Mouse (Mus musculus) hindbrain, embryonic 11.5 days (tissue): ENCODE measurements at regions not wholly inside any gene's neighbourhood (a gene's known extent, or its start where the extent isn't known, plus 50 kb on each side); places are given as distances from the start of the nearest gene placed in this dataset.

ENCODE experiments used
- ATAC-seq: fragments of 200-750 bp; cut with Nextera tagmentation; 2 replicates; pipeline ENCODE4 v1.8.0; 2017; ENCODE audit warnings: mild to moderate bottlenecking, moderate TSS enrichment, moderate library complexity; ENCODE audit not compliant: low FRiP score
- DNase-seq: peaks from one replicate; pipeline ENCODE4 v3.0.0-alpha.2; 2015; ENCODE audit warnings: low spot score
- H3K27ac ChIP-seq: fragments of 300-500 bp; sonication (generic); 2 replicates; pipeline ENCODE4 v1.5.1; 2014; ENCODE audit warnings: mild to moderate bottlenecking, low read depth, low read length
- H3K27me3 ChIP-seq: fragments of 300-500 bp; sonication (generic); 2 replicates; pipeline ENCODE4 v1.6.1; 2014; ENCODE audit warnings: mild to moderate bottlenecking, low read length, moderate library complexity, mixed read lengths; ENCODE audit not compliant: control insufficient read depth, insufficient read depth
- H3K36me3 ChIP-seq: fragments of 300-500 bp; sonication (generic); 2 replicates; pipeline ENCODE4 v1.6.1; 2014; ENCODE audit warnings: mild to moderate bottlenecking, low read length, moderate library complexity, mixed read lengths; ENCODE audit not compliant: control insufficient read depth, insufficient read depth
- H3K4me1 ChIP-seq: fragments of 300-500 bp; sonication (generic); replicated peaks from 2 replicates; pipeline ENCODE4 v1.6.1; 2014; ENCODE audit warnings: low read length, mixed read lengths; ENCODE audit not compliant: control insufficient read depth, insufficient read depth
- H3K4me2 ChIP-seq: fragments of 300-500 bp; sonication (generic); replicated peaks from 2 replicates; pipeline ENCODE4 v1.6.1; 2014; ENCODE audit warnings: mild to moderate bottlenecking, low read depth, low read length
- H3K4me3 ChIP-seq: fragments of 300-500 bp; sonication (generic); 2 replicates; pipeline ENCODE4 v1.5.1; 2014; ENCODE audit warnings: low read depth, low read length
- H3K9ac ChIP-seq: fragments of 300-500 bp; sonication (generic); 2 replicates; pipeline ENCODE4 v1.6.1; 2014; ENCODE audit warnings: low read depth, low read length
- H3K9me3 ChIP-seq: fragments of 300-500 bp; sonication (generic); 2 replicates; pipeline ENCODE4 v1.6.1; 2016; ENCODE audit warnings: low read length; ENCODE audit not compliant: control insufficient read depth
- WGBS: fragments of 180-500 bp; shearing (Covaris S2); extraction: QIAGEN DNeasy Blood & Tissue Kit; methylation state at CpG from one replicate; pipeline ENCODE4 v1.1.7; 2014; 5-methylcytosine and 5-hydroxymethylcytosine counted together

- Histone ChIP-seq H3K9me3 (no peaks in the 10 kb centered on the region), H3K9ac (no peak overlapping the region), H3K4me3 (no peak overlapping the region), H3K27me3 (no peaks in the 10 kb centered on the region), H3K27ac (no peak overlapping the region), H3K36me3 (no peaks in the 10 kb centered on the region), H3K4me2 (no peak overlapping the region), H3K4me1 (no peaks in the 10 kb centered on the region)
- ATAC-seq (peak; percentile 62), DNase-seq (no peak)
- WGBS = 66% methylated on average over 4 of the region's 4 CpGs
Measured at GRCm38 (mm10) chr13:69260972-69261371, 261.6 kb upstream of the Adcy2 start.

DNA sequence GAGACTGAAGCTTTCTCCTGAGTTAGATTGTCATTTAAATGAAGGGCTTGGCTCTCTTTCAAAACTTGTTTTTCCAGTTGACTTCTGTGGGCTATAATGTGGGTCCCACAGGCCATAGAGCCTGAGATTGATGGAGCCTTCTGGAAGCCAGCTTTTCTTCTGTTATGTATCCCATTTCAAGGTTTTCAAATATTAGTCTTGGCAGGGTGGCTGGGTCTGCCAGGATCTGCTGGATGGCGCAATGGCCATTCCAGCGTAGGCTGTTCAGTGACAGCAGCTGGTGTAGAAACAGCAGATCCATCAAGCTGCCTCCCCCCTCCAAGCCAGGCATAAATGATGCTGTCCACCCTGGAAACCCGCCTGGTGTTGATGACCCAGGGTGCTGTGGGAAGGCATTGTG is 264.4 kb upstream of the Adcy2 start:
- Histone ChIP-seq H3K9ac (no peak overlapping the region), H3K4me2 (no peak overlapping the region), H3K9me3 (no peaks in the 10 kb centered on the region), H3K36me3 (no peaks in the 10 kb centered on the region), H3K4me3 (no peak overlapping the region), H3K27me3 (no peaks in the 10 kb centered on the region), H3K4me1 (no peaks in the 10 kb centered on the region), H3K27ac (no peak overlapping the region)
- DNase-seq (no peak), ATAC-seq (peak; percentile 13; the same call in 1 of the 2 replicates)
- WGBS = 77% methylated on average over 3 of the region's 3 CpGs

DNA sequence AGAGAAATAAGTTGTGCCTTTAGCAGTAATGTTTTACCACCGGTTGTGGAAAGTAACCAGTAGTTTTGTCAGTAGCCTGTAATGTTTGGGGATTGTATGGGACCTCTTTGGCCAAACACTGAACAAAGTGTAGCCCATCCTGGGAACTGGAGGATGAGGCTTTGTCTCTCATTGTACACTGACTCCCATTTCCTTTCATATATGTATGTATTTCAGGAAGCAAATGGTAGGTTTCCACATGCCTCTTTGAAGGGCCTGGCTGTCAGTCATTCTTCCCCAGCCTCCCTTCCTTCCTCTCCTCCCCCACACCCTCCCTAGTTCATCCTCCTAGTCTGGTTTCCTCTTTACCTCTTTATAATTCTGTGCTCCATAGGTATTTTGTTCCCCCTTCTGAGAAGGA is 266.7 kb upstream of the Adcy2 start:
- Histone ChIP-seq H3K9me3 (no peaks in the 10 kb centered on the region), H3K4me1 (no peaks in the 10 kb centered on the region), H3K36me3 (no peaks in the 10 kb centered on the region), H3K27ac (no peak overlapping the region), H3K4me2 (no peak overlapping the region), H3K9ac (no peak overlapping the region), H3K4me3 (no peak overlapping the region), H3K27me3 (no peaks in the 10 kb centered on the region)
- WGBS = 67% methylated on average over 1 of the region's 1 CpGs
- ATAC-seq (no peak), DNase-seq (no peak)

DNA sequence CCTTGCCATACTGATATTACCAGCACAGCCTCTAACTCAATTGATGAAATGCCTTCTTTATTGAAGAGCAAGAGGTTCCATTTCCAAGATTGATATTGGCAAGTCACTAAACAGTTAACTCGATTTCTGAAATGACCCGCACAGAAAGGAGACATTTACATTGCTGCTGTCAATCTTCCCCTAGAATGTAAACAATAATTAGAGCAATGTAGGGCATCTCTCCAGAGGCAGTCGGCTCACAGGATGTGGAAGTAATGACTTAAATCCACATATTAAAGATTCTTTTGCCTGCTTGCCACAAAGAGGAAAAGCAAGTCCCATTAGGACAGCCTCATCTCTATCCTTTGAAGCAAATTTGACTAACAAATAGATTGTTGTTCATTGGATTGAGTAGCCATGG is 261.0 kb upstream of the Nsun2 start:
- WGBS = 52% methylated on average over 3 of the region's 3 CpGs
- ATAC-seq = no peak
- H3K9ac ChIP-seq = no peak overlapping the region
- no peak overlapping the region for H3K27ac ChIP-seq
- H3K9me3 ChIP-seq = no peaks in the 10 kb centered on the region
- no peak overlapping the region for H3K4me2 ChIP-seq
- no peaks in the 10 kb centered on the region for H3K4me1 ChIP-seq
- H3K4me3 ChIP-seq = no peak overlapping the region
- no peaks in the 10 kb centered on the region for H3K27me3 ChIP-seq
- no peaks in the 10 kb centered on the region for H3K36me3 ChIP-seq
- DNase-seq = no peak

- 88% methylated on average over 8 of the region's 8 CpGs for WGBS
- no peak overlapping the region for H3K4me3 ChIP-seq
- no peak overlapping the region for H3K4me2 ChIP-seq
- H3K9me3 ChIP-seq = no peaks in the 10 kb centered on the region
- H3K27ac ChIP-seq = no peak overlapping the region
- ATAC-seq = no peak
- H3K9ac ChIP-seq = no peak overlapping the region
- no peaks in the 10 kb centered on the region for H3K4me1 ChIP-seq
- H3K36me3 ChIP-seq = no peaks in the 10 kb centered on the region
- H3K27me3 ChIP-seq = no peaks in the 10 kb centered on the region
- DNase-seq = no peak
Measured at GRCm38 (mm10) chr13:69279647-69280046, 253.9 kb upstream of the Nsun2 start.

- WGBS = 89% methylated on average over 1 of the region's 1 CpGs
- no peaks in the 10 kb centered on the region for H3K36me3 ChIP-seq
- H3K4me1 ChIP-seq = no peaks in the 10 kb centered on the region
- no peak overlapping the region for H3K27ac ChIP-seq
- no peak overlapping the region for H3K9ac ChIP-seq
- DNase-seq (no peak), ATAC-seq (no peak)
- H3K27me3 ChIP-seq = no peaks in the 10 kb centered on the region
- H3K4me2 ChIP-seq = no peak overlapping the region
- H3K4me3 ChIP-seq = no peak overlapping the region
- H3K9me3 ChIP-seq = no peaks in the 10 kb centered on the region
Measured at GRCm38 (mm10) chr13:69294483-69294882, 239.1 kb upstream of the Nsun2 start.

DNA sequence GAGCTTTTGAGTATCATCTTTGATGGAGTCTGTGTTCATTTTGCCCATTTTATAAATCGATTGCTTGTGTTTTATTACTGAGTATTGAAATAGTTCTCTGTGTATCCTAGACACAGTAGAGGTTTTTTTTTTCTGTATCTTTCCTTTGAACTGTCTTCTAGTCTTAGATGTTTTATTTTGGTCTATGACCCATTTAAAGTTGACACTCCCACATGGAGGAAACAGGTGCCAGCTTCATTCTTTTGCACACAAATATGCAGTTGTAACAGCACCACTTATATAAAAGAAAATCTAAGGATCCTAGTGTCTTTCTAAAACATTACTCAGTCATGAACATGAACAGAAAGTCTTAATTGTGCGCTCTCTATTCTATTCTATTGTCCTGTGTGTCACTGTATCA is 230.2 kb upstream of the Nsun2 start:
- Histone ChIP-seq H3K4me2 (no peak overlapping the region), H3K36me3 (no peaks in the 10 kb centered on the region), H3K4me3 (no peak overlapping the region), H3K9ac (no peak overlapping the region), H3K9me3 (no peaks in the 10 kb centered on the region), H3K4me1 (no peaks in the 10 kb centered on the region), H3K27me3 (no peaks in the 10 kb centered on the region), H3K27ac (no peak overlapping the region)
- ATAC-seq = no peak
- no peak for DNase-seq
- WGBS = 89% methylated on average over 2 of the region's 2 CpGs

DNA sequence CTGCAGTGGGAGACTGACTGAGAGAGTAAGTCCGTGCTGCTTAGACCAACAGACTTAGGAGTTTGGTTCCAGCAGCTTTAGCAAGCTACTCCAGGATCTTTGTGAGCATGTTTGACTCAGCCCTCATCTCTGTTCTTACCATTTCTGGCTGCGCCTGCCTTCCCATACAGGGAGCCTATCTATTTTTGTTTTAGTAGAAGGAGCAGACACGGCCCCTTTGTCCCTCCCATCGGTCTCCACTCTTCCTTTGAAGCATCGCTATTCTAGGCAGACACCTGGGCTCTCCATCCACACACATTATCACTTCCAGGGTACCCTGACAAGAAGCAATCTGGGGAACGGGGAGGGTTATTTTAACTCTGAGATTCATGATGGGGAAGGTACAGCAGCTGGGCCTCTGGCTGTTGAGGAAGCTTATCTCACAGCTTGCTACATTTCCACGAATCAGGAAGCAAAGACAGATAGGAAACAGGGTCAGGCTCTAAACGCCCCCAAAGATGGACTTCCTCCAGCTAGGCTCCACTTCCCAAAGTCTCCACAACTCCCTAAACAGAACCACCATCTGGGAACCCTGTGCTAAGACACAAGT is 203.0 kb upstream of the Nsun2 start:
- no peak for ATAC-seq

DNA sequence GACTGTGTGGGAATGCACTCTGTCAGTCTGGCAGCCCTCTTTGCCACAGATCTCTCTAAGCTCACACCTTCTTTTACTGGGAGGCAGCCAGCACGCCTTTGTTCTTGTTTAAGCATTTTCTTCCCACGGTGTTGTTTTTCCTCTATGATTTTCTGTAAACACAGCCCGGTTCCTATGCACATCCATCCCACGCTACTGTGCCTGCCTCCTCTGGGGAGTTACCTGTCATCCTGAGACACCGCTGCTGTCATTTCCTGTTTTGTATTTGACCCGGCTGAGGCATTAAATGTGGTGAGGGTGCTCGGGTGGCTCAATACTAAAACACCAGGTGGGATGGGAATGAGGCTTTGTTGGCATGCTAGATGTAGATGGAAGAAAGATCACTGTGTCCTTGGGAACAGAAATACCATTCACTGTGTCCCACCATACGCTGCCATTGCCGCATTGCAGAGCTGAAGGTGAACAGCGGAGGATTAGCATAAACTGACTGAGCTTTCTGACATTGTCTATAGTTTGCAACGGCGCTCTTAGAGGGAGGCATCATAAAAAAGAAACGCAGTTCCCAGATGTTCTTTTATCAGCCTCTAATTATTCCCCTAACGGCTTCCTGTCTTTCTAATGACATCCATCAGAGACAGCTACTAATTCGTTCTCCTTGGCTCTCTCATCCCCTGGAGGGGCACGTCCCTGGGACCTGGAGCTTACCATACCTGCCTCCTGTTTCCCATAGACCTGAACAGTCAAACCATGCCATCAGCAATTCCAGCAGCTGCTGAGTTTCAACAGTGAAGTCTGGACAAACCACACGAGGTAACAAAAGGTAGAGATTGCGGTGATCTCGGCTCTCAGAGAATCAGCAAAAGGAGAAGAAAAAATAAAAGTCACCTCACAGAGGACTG is 201.8 kb upstream of the Nsun2 start:
- no peak overlapping the region for H3K27ac ChIP-seq

More for the DNA sequence above, 203.0 kb upstream of the Nsun2 start:
- H3K27me3 ChIP-seq = no peaks in the 10 kb centered on the region
- DNase-seq = no peak
- WGBS = 84% methylated on average over 8 of the region's 8 CpGs
- H3K9me3 ChIP-seq = no peaks in the 10 kb centered on the region
- H3K36me3 ChIP-seq = no peaks in the 10 kb centered on the region
- no peak overlapping the region for H3K4me2 ChIP-seq
- H3K4me3 ChIP-seq = no peak overlapping the region
- H3K4me1 ChIP-seq = no peaks in the 10 kb centered on the region
- H3K9ac ChIP-seq = no peak overlapping the region
- no peak overlapping the region for H3K27ac ChIP-seq

More for the DNA sequence above, 201.8 kb upstream of the Nsun2 start:
- Histone ChIP-seq H3K4me2 (no peak overlapping the region), H3K4me3 (no peak overlapping the region), H3K4me1 (no peaks in the 10 kb centered on the region), H3K9me3 (no peaks in the 10 kb centered on the region), H3K27me3 (no peaks in the 10 kb centered on the region), H3K9ac (no peak overlapping the region), H3K36me3 (no peaks in the 10 kb centered on the region)
- ATAC-seq (no peak), DNase-seq (no peak)
- WGBS = 75% methylated on average over 19 of the region's 19 CpGs
